Mouse (Mus musculus) forebrain, embryonic 14.5 days (tissue): ENCODE results near the gene Zfp667. TPM values are rescaled to one million over a fixed set of nuclear protein-coding genes. Genes with fewer than 3 reads are reported as not detected.
"Not testable (repeated sequence)": the region's sequence is repeated elsewhere in the genome, so short reads cannot be mapped to it uniquely, and the experiment has no call there.

Experiments
- ATAC-seq: fragments of 200-750 bp; cut with Nextera tagmentation; 2 replicates; pipeline ENCODE4 v1.8.0; 2017; ENCODE audit warnings: mild to moderate bottlenecking, moderate library complexity
- DNase-seq: peaks from one replicate; pipeline ENCODE4 v3.0.0-alpha.2; 2015; ENCODE audit warnings: low spot score
- H3K27ac ChIP-seq: fragments of 300-500 bp; sonication (generic); 2 replicates; pipeline ENCODE4 v1.5.1; 2014; ENCODE audit warnings: low read depth, mild to moderate bottlenecking, control low read depth, low read length, moderate library complexity
- H3K27me3 ChIP-seq: fragments of 300-500 bp; sonication (generic); replicated peaks from 2 replicates; pipeline ENCODE4 v1.6.1; 2014; ENCODE audit warnings: low read length, control low read depth, mixed read lengths; ENCODE audit not compliant: control insufficient read depth, insufficient read depth
- H3K36me3 ChIP-seq: fragments of 300-500 bp; sonication (generic); 2 replicates; pipeline ENCODE4 v1.6.1; 2014; ENCODE audit warnings: low read length, control low read depth; ENCODE audit not compliant: control insufficient read depth, insufficient read depth
- H3K4me1 ChIP-seq: fragments of 300-500 bp; sonication (generic); 2 replicates; pipeline ENCODE4 v1.6.1; 2014; ENCODE audit warnings: antibody characterized with exemption, low read length, control low read depth; ENCODE audit not compliant: control insufficient read depth, insufficient read depth
- H3K4me2 ChIP-seq: fragments of 300-500 bp; sonication (generic); 2 replicates; pipeline ENCODE4 v1.6.1; 2014; ENCODE audit warnings: mild to moderate bottlenecking, control low read depth, low read length
- H3K4me3 ChIP-seq: fragments of 300-500 bp; sonication (generic); 2 replicates; pipeline ENCODE4 v1.5.1; 2014; ENCODE audit warnings: low read depth, low read length, control low read depth
- H3K9ac ChIP-seq: fragments of 300-500 bp; sonication (generic); 2 replicates; pipeline ENCODE4 v1.6.1; 2014; ENCODE audit warnings: mild to moderate bottlenecking, low read length, control low read depth, moderate library complexity
- H3K9me3 ChIP-seq: fragments of 300-500 bp; sonication (generic); replicated peaks from 2 replicates; pipeline ENCODE4 v1.6.1; 2016; ENCODE audit warnings: low read length, control low read depth, mixed read lengths; ENCODE audit not compliant: control insufficient read depth
- WGBS: fragments of 180-500 bp; shearing (Covaris S2); extraction: QIAGEN DNeasy Blood & Tissue Kit; methylation state at CpG from one replicate; pipeline ENCODE4 v1.1.7; 2014; 5-methylcytosine and 5-hydroxymethylcytosine counted together
- polyA plus RNA-seq: library from polyadenylated mRNA; unstranded; fragments of >200 nt; fragmentation: Nextera tagmentation; extraction: Ambion mirVana; gene quantifications from 2 replicates; pipeline ENCODE4 v1.2.1, GENCODE M21; 2014

Zfp667 gene
- polyA plus RNA-seq: 11.7 and 13.5 TPM in 2 replicates

- peak within 1 kb of the TSS; percentile 76 for H3K4me2 ChIP-seq
- peak; percentile 77 for ATAC-seq
- H3K27ac ChIP-seq: peak within 1 kb of the TSS; percentile 55
- peaks cover 3% of the 10 kb centered on the region; the same call in 1 of the 2 replicates for H3K4me1 ChIP-seq
- H3K9me3 ChIP-seq: no peaks in the 10 kb centered on the region
- H3K36me3 ChIP-seq: peaks cover 11% of the 10 kb centered on the region
- 4% methylated on average over 49 of the region's 50 CpGs for WGBS
- H3K4me3 ChIP-seq: peak within 1 kb of the TSS; percentile 45
- no peaks in the 10 kb centered on the region for H3K27me3 ChIP-seq
- DNase-seq: peak; percentile 98
- H3K9ac ChIP-seq: peak within 1 kb of the TSS; percentile 55
These were observed at the start of gene Zfp667 for GRCm38 (mm10) chr7:6285842-6286705. TSS of gene Zfp667 (plus strand) at chr7:6286579.

- H3K9ac ChIP-seq: no peak overlapping the region
- no peaks in the 10 kb centered on the region for H3K4me1 ChIP-seq
- no peak for DNase-seq
- ATAC-seq: no peak
- no peak overlapping the region for H3K27ac ChIP-seq
- H3K27me3 ChIP-seq: no peaks in the 10 kb centered on the region
- H3K4me2 ChIP-seq: no peak overlapping the region
- H3K9me3 ChIP-seq: no peaks in the 10 kb centered on the region
- H3K36me3 ChIP-seq: no peaks in the 10 kb centered on the region
- H3K4me3 ChIP-seq: no peak overlapping the region
- WGBS: 56% methylated on average over 11 of the region's 11 CpGs
These were observed 46.6 kb upstream of the Zfp667 start for GRCm38 (mm10) chr7:6239787-6240186.

DNA sequence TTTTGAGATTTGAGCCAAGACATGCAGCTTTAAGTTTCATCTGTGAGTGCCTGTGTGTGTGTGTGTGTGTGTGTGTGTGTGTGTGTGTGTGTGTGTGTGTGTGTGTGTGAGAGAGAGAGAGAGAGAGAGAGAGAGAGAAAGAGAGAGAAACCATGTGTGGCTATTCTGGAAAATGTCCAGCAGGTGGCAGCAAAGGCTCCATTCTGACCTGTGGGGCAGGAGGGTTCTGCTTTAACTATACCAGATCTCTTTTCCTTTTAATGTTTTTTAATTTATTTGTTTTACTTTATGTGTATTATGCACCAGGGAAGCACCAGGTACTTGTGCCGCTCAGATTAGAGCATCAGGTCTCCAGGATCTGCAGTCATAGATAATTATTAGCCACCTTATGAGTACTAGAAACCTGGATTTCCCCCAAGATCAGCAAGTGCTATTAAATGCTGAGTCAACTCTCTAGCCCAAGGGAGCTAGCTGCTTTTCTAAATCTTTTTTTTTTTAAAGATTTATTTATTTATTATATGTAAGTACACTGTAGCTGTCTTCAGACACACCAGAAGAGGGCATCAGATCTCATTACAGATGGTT, 45.4 kb upstream of the Zfp667 start:
- not testable (repeated sequence) for H3K9me3 ChIP-seq, H3K27me3 ChIP-seq, H3K9ac ChIP-seq, H3K4me3 ChIP-seq, H3K4me2 ChIP-seq, H3K36me3 ChIP-seq, ATAC-seq, H3K27ac ChIP-seq, H3K4me1 ChIP-seq
- WGBS: 14% methylated on average over 1 of the region's 1 CpGs
- peak; percentile 25 for DNase-seq

- no peak overlapping the region for H3K4me3 ChIP-seq
- 64% methylated on average over 11 of the region's 11 CpGs for WGBS
These were observed 41.8 kb upstream of the Zfp667 start for GRCm38 (mm10) chr7:6244361-6245292.

GRCm38 (mm10) chr7:6252410-6252809, 34.0 kb upstream of the Zfp667 start, which contains the start of gene Epp13:
TSS of gene Epp13 (plus strand) at chr7:6252710.
- no peak for ATAC-seq
- no peaks in the 10 kb centered on the region for H3K27me3 ChIP-seq
- no peak within 1 kb of the TSS for H3K9ac ChIP-seq
- H3K4me1 ChIP-seq: no peaks in the 10 kb centered on the region
- no peaks in the 10 kb centered on the region for H3K9me3 ChIP-seq
- no peak for DNase-seq
- 83% methylated on average over 6 of the region's 6 CpGs for WGBS
- no peaks in the 10 kb centered on the region for H3K36me3 ChIP-seq
- no peak within 1 kb of the TSS for H3K4me3 ChIP-seq
- H3K27ac ChIP-seq: no peak within 1 kb of the TSS
- H3K4me2 ChIP-seq: no peak within 1 kb of the TSS

More at GRCm38 (mm10) chr7:6244361-6245292, 41.8 kb upstream of the Zfp667 start:
- DNase-seq: no peak
- Histone ChIP-seq H3K9ac (no peak overlapping the region), H3K27me3 (no peaks in the 10 kb centered on the region), H3K36me3 (no peaks in the 10 kb centered on the region), H3K4me1 (no peaks in the 10 kb centered on the region), H3K27ac (no peak overlapping the region), H3K9me3 (no peaks in the 10 kb centered on the region), H3K4me2 (no peak overlapping the region)
- ATAC-seq: no peak

- Histone ChIP-seq H3K4me1 (no peaks in the 10 kb centered on the region), H3K27me3 (no peaks in the 10 kb centered on the region), H3K4me2 (no peak overlapping the region), H3K36me3 (no peaks in the 10 kb centered on the region), H3K4me3 (no peak overlapping the region), H3K27ac (no peak overlapping the region), H3K9me3 (no peaks in the 10 kb centered on the region), H3K9ac (no peak overlapping the region)
- no peak for DNase-seq
- 98% methylated on average over 5 of the region's 5 CpGs for WGBS
- no peak for ATAC-seq
These were observed 31.9 kb upstream of the Zfp667 start for GRCm38 (mm10) chr7:6254451-6254850.

- H3K9me3 ChIP-seq: no peaks in the 10 kb centered on the region
- 89% methylated on average over 4 of the region's 4 CpGs for WGBS
- ATAC-seq (no peak), DNase-seq (no peak)
- no peak overlapping the region for H3K4me2 ChIP-seq
- H3K4me3 ChIP-seq: no peak overlapping the region
- H3K27ac ChIP-seq: no peak overlapping the region
- H3K4me1 ChIP-seq: no peaks in the 10 kb centered on the region
- no peaks in the 10 kb centered on the region for H3K36me3 ChIP-seq
- no peak overlapping the region for H3K9ac ChIP-seq
- H3K27me3 ChIP-seq: no peaks in the 10 kb centered on the region
These were observed 29.0 kb upstream of the Zfp667 start for GRCm38 (mm10) chr7:6257386-6257785.

GRCm38 (mm10) chr7:6258232-6259220, 27.9 kb upstream of the Zfp667 start:
- no peak overlapping the region for H3K4me2 ChIP-seq
- H3K27me3 ChIP-seq: no peaks in the 10 kb centered on the region
- H3K4me3 ChIP-seq: no peak overlapping the region
- H3K9ac ChIP-seq: no peak overlapping the region
- no peak for ATAC-seq
- H3K4me1 ChIP-seq: no peaks in the 10 kb centered on the region
- no peak overlapping the region for H3K27ac ChIP-seq
- WGBS: 37% methylated on average over 16 of the region's 16 CpGs
- no peak for DNase-seq
- no peaks in the 10 kb centered on the region for H3K36me3 ChIP-seq
- no peaks in the 10 kb centered on the region for H3K9me3 ChIP-seq
